Mouse (Mus musculus): ENCODE results near the gene Psmb8.

- no peak for TF ChIP-seq CTCF (IDR thresholded peaks at IDR 0.05; ENCODE audit: low read depth, low read length)
- no peak for TF ChIP-seq POLR2A (IDR thresholded peaks at IDR 0.05; ENCODE audit: extremely low read depth, insufficient read depth, low read length)
Measured at GRCm38 (mm10) chr17:34203444-34203843, 5.9 kb downstream of the Psmb8 start, which contains the start of gene Tap2.
